Mouse (Mus musculus) bone marrow macrophage, adult 2 months (primary cell): ENCODE results near the gene March1. TPM values are rescaled to one million over a fixed set of nuclear protein-coding genes. Genes with fewer than 3 reads are reported as not detected.

Experiments
- H3K27ac ChIP-seq: 2 replicates; pipeline ENCODE4 v1.5.1; 2012; ENCODE audit warnings: low read depth, low read length; ENCODE audit not compliant: insufficient read depth
- H3K4me1 ChIP-seq: 2 replicates; pipeline ENCODE4 v1.6.1; 2012; ENCODE audit warnings: low read length; ENCODE audit not compliant: control insufficient read depth, insufficient read depth
- H3K4me3 ChIP-seq: 2 replicates; pipeline ENCODE4 v1.5.1; 2012; ENCODE audit warnings: mild to moderate bottlenecking, low read length, moderate library complexity; ENCODE audit not compliant: insufficient read depth
- CTCF ChIP-seq: IDR thresholded peaks from 2 replicates; pipeline ENCODE4 v1.5.1; 2012; ENCODE audit warnings: low read depth, mild to moderate bottlenecking, low read length, moderate library complexity
- POLR2A ChIP-seq: IDR thresholded peaks from 2 replicates; pipeline ENCODE4 v1.6.1; 2012; ENCODE audit warnings: mild to moderate bottlenecking, low read depth, low read length, borderline replicate concordance
- polyA plus RNA-seq: library from polyadenylated mRNA; stranded (reverse); fragments of >200 nt; gene quantifications from 2 replicates; pipeline ENCODE4 v1.2.4, GENCODE M21; 2012; ENCODE audit not compliant: missing spikeins, insufficient read depth, insufficient read length

The March1 gene
- polyA plus RNA-seq, 1 experiment: 69.1 TPM

DNA sequence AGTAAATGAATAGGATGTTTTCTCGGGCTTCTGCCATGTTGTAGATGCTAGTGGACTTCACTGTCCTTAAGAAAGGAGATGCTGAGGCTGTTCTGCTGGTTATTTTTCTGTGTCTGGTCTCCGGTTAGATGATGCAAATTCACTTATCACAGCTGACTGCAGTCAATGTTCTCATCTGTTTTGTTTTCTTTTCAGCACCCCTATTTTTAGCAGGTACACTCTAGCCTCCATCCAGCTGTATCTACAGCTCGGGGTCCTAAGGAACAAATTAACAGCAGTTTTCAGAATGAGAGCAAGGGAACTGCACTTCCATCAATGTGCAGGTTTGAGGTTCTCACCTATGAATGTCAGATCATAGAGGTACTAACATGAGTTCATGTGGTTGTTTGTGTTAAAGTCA lies 721.9 kb downstream of the March1 start:
- TF ChIP-seq CTCF: no peak
- no peak for TF ChIP-seq POLR2A
- no peak overlapping the region for H3K4me3 ChIP-seq
- no peak overlapping the region for H3K27ac ChIP-seq
- H3K4me1 ChIP-seq: peaks cover 2% of the 10 kb centered on the region

- 0 out of 2 replicates have a peak, but pooled peaks cover 3% of the 10 kb centered on the region for H3K4me1 ChIP-seq
- H3K4me3 ChIP-seq: no peak overlapping the region
- TF ChIP-seq CTCF (no peak), POLR2A (no peak)
- H3K27ac ChIP-seq: no peak overlapping the region
These were observed 725.2 kb downstream of the March1 start for GRCm38 (mm10) chr8:66342928-66343327.

DNA sequence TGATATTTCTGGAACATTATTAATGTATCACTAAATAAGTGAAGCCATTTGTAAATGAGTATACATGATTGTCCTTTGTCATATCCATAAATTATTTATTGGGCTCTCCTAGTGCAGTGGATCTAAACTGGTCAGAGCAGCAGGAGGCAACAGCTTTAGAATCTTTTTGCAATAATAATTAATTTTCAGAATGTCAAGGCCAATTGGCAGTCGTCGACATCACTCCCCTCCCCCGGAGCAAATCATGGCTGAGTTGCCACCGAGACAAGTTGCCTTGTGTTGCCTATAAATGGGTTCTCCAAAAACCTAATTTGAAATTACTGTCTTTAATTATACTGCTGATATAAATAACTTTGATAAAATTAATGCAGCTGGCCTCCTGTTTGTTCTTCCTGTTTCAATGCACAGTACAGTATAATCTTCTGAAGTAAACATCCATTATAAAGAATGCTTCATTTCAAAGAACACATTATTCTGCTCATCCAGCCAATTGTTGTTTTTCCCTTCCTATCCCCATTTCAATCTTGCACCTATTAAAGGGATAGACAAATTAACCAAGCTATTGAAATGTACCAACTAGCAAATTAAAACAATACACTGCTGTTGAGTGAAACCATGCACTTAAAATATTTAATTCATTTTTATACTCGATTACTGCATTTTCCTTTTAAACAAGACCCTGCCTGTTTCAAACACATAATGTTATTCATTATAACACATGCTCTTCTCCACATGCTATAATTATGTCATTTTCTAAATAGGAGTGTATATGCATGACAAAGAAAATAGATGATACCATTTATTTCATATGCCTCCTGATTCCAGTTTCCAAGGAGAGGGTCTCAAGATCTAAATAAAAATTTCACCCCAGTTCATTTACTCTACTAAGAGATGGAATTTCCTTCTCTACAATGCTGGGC lies 745.4 kb downstream of the March1 start:
- no peak overlapping the region for H3K27ac ChIP-seq
- no peak for TF ChIP-seq POLR2A
- no peak for TF ChIP-seq CTCF
- H3K4me3 ChIP-seq: no peak overlapping the region
- H3K4me1 ChIP-seq: no peaks in the 10 kb centered on the region

DNA sequence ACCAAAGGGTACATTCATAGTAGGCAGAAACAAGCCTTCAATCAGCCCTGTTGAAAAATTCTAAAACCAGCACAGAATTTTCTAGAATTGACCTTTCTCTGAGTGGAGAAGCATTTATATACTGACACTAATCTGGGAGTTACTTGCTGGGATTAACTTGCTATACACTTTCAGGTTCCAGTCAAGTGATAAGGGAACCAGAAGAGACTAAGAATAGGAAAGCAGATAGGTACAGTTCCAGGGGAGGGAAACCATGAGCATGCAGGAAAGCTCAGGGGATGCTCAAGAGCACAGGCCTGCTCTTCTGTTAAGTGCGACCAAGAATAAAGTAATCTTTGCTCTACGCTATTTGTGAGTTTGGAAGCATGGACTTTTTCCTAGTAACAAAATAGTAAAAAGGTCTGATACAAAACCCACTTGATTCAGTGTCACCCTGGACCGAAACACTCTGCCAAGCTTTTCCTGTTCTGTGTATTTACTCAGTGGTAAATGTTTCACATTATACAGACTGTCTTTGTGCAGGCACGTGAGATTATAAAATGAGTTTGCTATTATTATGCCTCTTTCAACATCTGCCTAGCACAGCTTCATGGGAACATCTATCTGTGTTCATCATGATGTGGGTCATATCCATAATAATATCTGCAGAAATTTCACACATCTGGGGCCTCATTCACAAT lies 766.1 kb downstream of the March1 start:
- H3K4me1 ChIP-seq: peaks cover 18% of the 10 kb centered on the region
- no peak overlapping the region for H3K27ac ChIP-seq
- TF ChIP-seq CTCF: no peak
- no peak for TF ChIP-seq POLR2A
- no peak overlapping the region for H3K4me3 ChIP-seq

GRCm38 (mm10) chr8:66386008-66386407 lies 768.3 kb downstream of the March1 start:
- H3K27ac ChIP-seq: peak overlapping the region; percentile 87
- TF ChIP-seq POLR2A (no peak), CTCF (no peak)
- H3K4me1 ChIP-seq: peaks cover 21% of the 10 kb centered on the region
- H3K4me3 ChIP-seq: peak overlapping the region; percentile 26; the same call in 1 of the 2 replicates

DNA sequence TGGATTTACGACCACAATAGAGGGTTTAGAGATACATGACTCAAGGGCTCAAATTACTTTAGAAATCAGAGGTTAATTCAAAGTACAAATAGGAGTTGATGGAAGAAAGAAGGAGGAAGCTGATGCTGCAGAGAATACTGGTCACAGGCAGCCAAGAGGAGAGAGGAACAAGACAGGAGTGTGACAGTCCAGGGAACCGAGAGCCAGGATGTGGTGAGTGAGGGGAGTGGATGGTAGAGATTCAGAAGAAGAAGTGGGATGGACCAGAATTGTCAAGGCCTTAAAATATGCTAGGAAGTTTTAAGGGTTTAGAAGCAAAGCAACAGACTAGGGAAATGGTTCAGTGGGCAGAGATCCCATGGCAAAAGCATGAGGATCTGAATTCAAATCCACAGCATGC lies 771.0 kb downstream of the March1 start:
- TF ChIP-seq CTCF (no peak), POLR2A (no peak)
- Histone ChIP-seq H3K27ac (peak overlapping the region; percentile 27), H3K4me1 (peaks cover 26% of the 10 kb centered on the region), H3K4me3 (no peak overlapping the region)

GRCm38 (mm10) chr8:66391554-66391953 lies 773.9 kb downstream of the March1 start:
- no peak overlapping the region for H3K4me3 ChIP-seq
- H3K27ac ChIP-seq: peak overlapping the region; percentile 85
- H3K4me1 ChIP-seq: peaks cover 26% of the 10 kb centered on the region
- no peak for TF ChIP-seq POLR2A
- TF ChIP-seq CTCF: no peak

DNA sequence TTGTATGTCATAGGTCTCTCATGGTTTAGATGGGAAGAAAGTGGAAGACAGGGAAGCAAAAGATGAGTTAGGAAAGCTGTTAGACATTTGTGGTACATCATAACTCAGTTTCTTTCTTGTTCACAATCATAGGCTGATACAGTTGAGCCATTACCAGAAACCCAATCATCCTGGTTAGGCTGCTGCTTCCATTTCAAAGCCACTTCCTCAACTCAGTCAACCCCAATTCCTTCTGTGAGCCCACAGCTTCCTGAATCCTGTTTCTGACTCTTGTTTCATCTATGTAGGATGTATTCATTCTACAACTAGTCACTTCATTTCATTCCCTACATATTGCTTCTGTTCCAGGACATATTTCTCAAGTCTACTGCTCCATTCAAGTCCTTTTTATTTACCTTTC lies 775.2 kb downstream of the March1 start:
- Histone ChIP-seq H3K4me1 (peaks cover 14% of the 10 kb centered on the region), H3K4me3 (no peak overlapping the region), H3K27ac (no peak overlapping the region)
- TF ChIP-seq POLR2A (no peak), CTCF (no peak)

DNA sequence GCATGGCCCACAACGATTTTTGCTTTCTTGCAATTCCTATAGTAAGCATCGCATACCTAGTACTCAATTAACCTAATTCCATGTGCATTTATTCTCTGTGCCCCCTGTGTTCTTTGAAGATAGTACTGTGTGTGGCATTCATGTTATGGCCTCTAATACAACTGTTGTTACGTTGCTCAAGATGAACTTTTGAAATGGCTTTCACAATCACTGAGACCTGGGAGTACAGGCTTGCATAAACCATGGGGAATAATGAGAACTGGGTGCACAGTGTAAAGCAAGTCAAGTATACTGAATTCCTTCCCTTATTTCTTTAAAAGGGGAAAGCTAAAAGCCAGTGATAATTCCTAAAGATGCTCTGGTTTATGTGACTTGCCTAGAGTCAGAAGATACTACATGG lies 776.4 kb downstream of the March1 start:
- peaks cover 9% of the 10 kb centered on the region for H3K4me1 ChIP-seq
- H3K4me3 ChIP-seq: no peak overlapping the region
- no peak for TF ChIP-seq CTCF
- TF ChIP-seq POLR2A: no peak
- H3K27ac ChIP-seq: no peak overlapping the region

GRCm38 (mm10) chr8:66397811-66398210 lies 780.1 kb downstream of the March1 start:
- H3K27ac ChIP-seq: no peak overlapping the region
- H3K4me3 ChIP-seq: no peak overlapping the region
- peaks cover 7% of the 10 kb centered on the region for H3K4me1 ChIP-seq
- TF ChIP-seq CTCF (no peak), POLR2A (no peak)
